Mouse (Mus musculus) testis, adult 2 months (tissue): ENCODE measurements around the gene Ppp1r13b.

ENCODE experiments used
- CTCF ChIP-seq: fragments of 200-500 bp; IDR thresholded peaks from 2 replicates; pipeline ENCODE4 v1.5.1; 2012; ENCODE audit warnings: low read depth, mild to moderate bottlenecking, inconsistent platforms, low read length, moderate library complexity; ENCODE audit not compliant: control insufficient read depth, insufficient read depth, insufficient replicate concordance
- POLR2A ChIP-seq: fragments of 200-500 bp; IDR thresholded peaks from 2 replicates; pipeline ENCODE4 v1.6.1; 2012; ENCODE audit warnings: low read depth, mild to moderate bottlenecking, inconsistent platforms, low read length, moderate library complexity; ENCODE audit not compliant: control insufficient read depth

DNA sequence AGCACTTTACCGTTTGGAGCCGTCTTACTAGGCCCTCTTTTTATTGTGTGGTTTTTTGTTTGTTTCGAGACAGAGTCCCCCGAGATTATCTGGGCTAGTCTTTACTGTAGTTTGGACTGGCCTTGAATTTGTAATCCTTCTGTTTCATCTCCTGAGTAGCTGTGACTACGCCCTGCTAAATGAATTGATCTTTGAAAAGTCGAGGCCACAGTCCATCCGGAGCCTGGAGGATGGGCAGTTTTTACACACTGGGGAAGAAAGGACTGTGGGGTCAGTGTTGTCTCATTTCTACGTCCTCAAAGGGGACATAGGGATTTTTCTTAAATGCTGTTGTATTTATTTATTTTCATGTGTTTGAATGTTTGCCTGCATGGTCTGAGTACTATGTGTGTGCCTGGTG lies 89.9 kb downstream of the Ppp1r13b start:
- TF ChIP-seq POLR2A (no peak), CTCF (no peak)
